Mouse (Mus musculus) embryonic fibroblast, embryonic 13.5 days (primary cell): ENCODE data around the gene Apoa1.

ENCODE experiments used
- CTCF ChIP-seq: IDR thresholded peaks from 2 replicates; pipeline ENCODE4 v1.5.1; 2011; ENCODE audit warnings: mild to moderate bottlenecking, control low read depth, low read length, moderate library complexity, borderline replicate concordance; ENCODE audit not compliant: insufficient read depth
- POLR2A ChIP-seq: IDR thresholded peaks from 2 replicates; pipeline ENCODE4 v1.6.1; 2011; ENCODE audit warnings: low read depth, mild to moderate bottlenecking, control low read depth, low read length, moderate library complexity

- TF ChIP-seq CTCF (no peak), POLR2A (no peak)
These were observed 7.3 kb downstream of the Apoa1 start for GRCm38 (mm10) chr9:46235649-46236048.
